Mouse (Mus musculus): ENCODE measurements at regions not wholly inside any gene's neighbourhood (a gene's known extent, or its start where the extent isn't known, plus 50 kb on each side); places are given as distances from the start of the nearest gene placed in this dataset.

DNA sequence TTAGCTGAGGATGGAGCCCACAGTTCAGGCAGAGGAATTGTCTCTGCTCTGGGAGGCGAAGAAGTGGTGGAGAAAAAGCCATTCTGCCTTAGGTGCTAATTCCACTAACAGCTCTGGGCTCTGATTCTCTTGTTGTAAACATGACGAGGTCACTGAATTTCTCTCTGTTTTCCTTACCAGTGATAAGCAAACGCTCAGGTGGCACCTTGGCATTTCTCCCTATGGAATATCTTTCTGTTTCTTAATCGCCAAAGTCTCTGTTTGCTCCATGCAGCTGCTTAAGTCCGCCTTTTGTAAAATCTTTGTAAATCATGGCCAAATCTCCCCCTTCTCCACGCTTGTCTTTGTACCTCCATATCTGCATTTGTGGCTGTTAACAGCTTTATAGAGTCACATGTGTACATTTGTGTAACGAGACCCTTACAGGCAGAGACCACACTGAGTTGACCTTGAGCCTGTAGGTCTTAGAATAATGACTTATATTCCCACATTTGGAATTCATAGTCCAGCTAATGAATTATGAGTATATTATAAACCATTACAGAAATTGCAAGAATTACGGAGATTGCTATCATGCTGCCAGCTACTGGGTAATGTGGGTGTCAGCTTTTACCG is 225.8 kb downstream of the Usp25 start:
- ATAC-seq (ENCODE audit: poor library complexity, severe bottlenecking) = no peak

DNA sequence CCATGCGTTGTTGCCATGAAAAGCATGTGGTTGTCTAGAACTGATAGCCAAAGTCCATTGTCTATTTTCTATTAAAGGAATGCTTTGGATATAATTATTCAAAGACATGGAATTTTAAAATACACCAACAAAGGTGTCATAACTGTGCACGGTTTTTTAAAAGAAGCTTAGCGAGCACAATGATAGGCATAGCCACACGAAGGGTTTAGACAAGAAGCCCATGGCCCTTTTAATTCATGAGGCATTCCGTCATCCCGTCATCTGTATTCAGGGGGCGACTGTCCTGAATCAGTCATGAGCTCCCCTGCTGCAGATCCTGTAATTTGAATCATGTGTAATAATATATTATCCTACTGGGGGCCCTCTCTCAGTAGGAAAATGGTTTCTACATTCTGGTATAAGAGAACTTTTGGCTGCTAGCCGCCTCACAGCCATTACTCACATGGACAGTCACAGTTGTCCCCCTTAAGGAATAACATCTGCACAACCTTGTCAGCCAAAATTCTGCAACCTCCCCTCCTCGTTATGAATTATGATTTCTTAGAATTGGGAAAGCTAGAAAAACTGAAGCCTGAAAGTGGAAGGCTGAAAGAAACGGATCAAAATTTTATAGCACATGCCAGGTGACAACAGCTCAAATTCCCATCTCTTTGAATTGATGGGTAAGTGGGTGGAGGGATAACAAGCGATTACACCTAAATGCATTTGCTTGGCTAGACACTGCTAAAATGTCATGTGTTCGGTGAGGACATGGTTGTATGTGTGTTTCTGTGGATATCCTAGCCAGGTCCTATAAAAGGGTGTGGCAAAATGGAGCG is 225.1 kb downstream of the Usp25 start:
- ATAC-seq (ENCODE audit: poor library complexity, severe bottlenecking) = no peak

DNA sequence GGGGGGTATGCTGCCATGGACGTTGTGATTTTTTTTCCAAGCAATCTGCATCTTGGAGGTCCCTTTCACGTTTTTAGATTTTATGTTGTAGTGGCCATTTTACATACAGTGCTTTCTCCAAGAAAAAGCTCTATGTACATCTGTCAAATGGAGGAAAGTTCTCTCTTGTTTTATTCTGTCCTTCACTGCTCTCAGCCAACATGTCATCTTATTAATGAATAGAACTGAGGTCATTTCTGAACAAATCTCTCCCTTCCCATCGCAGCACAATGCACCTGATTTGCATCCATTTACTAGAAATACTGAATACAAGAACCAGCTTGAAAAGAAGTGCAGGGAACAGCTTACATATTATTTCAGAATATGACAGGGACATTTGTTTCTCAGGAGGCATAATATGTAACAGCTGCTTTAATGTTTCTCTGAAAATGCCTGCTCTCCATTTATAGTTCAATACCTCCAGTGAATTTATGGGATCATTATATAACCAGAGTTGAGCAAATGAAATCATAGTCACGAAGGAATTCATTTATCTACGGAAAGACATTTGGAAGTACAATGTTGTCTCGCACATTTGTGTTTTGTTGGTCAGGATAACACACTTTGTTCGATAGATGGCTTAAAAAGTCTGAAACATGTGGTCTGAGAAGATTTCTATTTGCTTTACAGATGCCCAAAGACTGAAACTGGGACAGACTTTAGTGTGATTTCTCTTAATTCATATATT is 224.3 kb downstream of the Usp25 start:
- ATAC-seq (ENCODE audit: poor library complexity, severe bottlenecking) = no peak

DNA sequence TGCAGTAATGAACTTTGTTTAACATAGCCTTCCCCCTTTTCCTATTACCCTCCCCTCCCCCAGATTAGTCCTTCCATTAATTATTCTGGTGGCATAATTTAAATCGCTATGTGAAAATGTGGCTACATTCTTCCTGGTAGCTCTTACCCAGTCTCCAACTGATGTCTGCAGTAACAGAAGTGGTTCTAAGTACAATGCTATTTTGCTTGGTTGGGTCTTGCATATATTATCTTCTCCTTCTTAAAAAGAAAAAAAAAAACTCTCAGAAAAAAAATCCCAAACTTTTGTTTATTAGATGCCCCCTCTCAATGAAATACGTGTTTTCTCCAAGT is 223.7 kb downstream of the Usp25 start:
- ATAC-seq (ENCODE audit: poor library complexity, severe bottlenecking) = no peak

DNA sequence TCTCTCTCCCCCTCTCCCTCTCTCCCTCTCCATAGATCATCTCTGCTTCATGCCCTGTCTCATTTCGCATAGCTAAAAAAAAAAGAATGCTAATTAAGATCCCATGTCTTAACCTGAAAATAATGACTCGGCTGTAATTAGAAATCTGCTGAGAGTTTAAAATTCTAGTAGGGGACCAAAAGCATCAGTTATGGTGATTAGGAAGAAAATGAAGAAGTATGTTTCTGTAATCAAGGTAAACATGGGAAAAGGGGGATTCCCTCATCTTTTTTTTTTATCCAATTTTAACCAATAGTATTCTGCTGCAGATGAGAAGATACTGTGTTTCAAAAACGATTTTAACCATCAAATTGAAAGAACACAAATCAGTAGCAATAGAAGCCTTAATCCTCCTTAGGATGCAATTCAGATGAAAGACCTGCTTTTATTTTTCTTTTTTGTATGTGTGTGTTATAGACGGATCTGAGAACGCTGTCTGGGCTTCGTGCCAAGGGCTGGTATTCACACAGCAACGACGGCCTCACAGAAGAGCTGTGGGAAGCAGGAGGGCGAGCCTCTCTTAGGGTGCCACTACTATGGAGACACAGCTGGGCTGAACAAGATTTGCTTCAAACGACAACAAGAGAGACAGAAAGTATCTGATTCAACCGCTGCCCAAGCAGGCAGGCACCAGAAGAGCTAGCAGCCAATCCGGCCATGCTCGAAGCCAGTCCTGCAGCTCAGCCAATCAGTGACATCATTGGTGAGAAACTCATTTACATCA is 223.2 kb downstream of the Usp25 start:
- ATAC-seq (ENCODE audit: poor library complexity, severe bottlenecking) = peak; percentile 38; the same call in 1 of the 2 replicates

DNA sequence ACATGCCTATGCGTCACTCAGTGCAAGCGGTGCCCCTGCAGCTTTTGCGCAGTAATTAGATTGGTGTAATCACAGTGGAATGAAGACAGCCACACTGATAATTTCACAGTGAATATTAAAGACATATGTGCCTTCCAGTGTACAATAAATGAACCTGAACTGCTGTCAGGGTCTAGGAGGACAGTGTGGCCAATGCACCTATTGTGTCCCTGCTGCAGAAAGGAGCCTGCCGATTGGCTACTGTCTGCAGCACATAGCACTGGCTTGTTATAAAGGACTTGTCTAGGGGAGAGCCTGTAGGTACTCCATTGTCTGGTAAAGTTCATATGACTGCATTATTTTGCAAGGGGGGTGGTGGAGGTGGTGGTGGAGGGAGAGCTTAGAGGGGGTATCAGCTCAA is 222.5 kb downstream of the Usp25 start:
- no peak for ATAC-seq (ENCODE audit: poor library complexity, severe bottlenecking)

DNA sequence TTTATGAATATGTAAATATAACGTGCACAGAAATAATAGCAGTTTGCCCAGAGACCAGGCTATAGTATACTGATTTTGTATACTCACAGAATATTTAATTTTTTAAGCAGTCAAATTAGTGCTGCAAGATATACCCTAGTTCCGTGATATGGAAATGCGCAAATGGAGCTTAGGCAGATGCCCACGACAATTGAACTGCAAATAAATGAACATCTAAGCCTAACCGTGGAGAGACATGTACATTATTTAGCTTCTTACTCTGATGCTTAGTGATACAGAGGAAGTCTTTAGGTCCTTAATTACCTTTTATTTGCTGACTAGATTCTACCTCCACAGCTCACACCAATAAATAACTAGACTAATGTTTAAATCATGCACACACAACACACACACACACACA is 221.9 kb downstream of the Usp25 start:
- ATAC-seq (ENCODE audit: poor library complexity, severe bottlenecking) = no peak

All from megakaryocyte, adult 5-6 weeks (primary cell).